Mouse (Mus musculus) heart, embryonic 14.5 days (tissue): ENCODE measurements around the gene Csrnp3. TPM values are rescaled to one million over a fixed set of nuclear protein-coding genes. Genes with fewer than 3 reads are reported as not detected.
A peak's percentile ranks its signal among the peaks of the same experiment; 100 is the strongest.

Source experiments
- ATAC-seq: fragments of 200-750 bp; cut with Nextera tagmentation; 2 replicates; pipeline ENCODE4 v1.8.0; 2017; ENCODE audit warnings: low read depth, moderate TSS enrichment; ENCODE audit not compliant: insufficient number of reproducible peaks, insufficient read depth, low FRiP score
- H3K27ac ChIP-seq, 2 experiments: fragments of 200-500 bp in 1 of 2; fragments of 300-500 bp in 1 of 2; sonication (generic) in 1 of 2; replicated peaks in 1 of 2; 2 replicates each; pipeline ENCODE4 v1.5.1; 2012 to 2014; ENCODE audit warnings: low read depth in 2 of 2, low read length in 2 of 2, control low read depth in 1 of 2, mild to moderate bottlenecking in 1 of 2, mixed read lengths in 1 of 2; ENCODE audit not compliant: control insufficient read depth in 1 of 2, insufficient read depth in 1 of 2
- H3K27me3 ChIP-seq: fragments of 300-500 bp; sonication (generic); 2 replicates; pipeline ENCODE4 v1.6.1; 2014; ENCODE audit warnings: mild to moderate bottlenecking, low read length, control low read depth; ENCODE audit not compliant: control insufficient read depth, insufficient read depth
- H3K36me3 ChIP-seq: fragments of 300-500 bp; sonication (generic); 2 replicates; pipeline ENCODE4 v1.6.1; 2014; ENCODE audit warnings: mild to moderate bottlenecking, control low read depth, low read length, mixed read lengths; ENCODE audit not compliant: control insufficient read depth, insufficient read depth
- H3K4me1 ChIP-seq, 2 experiments: fragments of 200-500 bp in 1 of 2; fragments of 300-500 bp in 1 of 2; sonication (generic) in 1 of 2; 2 replicates each; pipeline ENCODE4 v1.6.1; 2012 to 2014; ENCODE audit warnings: low read length in 2 of 2, control low read depth in 1 of 2, mixed read lengths in 1 of 2; ENCODE audit not compliant: control insufficient read depth in 2 of 2, insufficient read depth in 2 of 2
- H3K4me2 ChIP-seq: fragments of 300-500 bp; sonication (generic); 2 replicates; pipeline ENCODE4 v1.6.1; 2014; ENCODE audit warnings: mild to moderate bottlenecking, low read length
- H3K4me3 ChIP-seq, 2 experiments: fragments of 200-500 bp in 1 of 2; fragments of 300-500 bp in 1 of 2; sonication (generic) in 1 of 2; 2 replicates each; pipeline ENCODE4 v1.5.1; 2012 to 2014; ENCODE audit warnings: low read length in 2 of 2, mild to moderate bottlenecking in 2 of 2, control low read depth in 1 of 2, low read depth in 1 of 2, moderate library complexity in 1 of 2; ENCODE audit not compliant: control insufficient read depth in 1 of 2, insufficient read depth in 1 of 2
- H3K9ac ChIP-seq: fragments of 300-500 bp; sonication (generic); 2 replicates; pipeline ENCODE4 v1.6.1; 2014; ENCODE audit warnings: mild to moderate bottlenecking, low read length
- H3K9me3 ChIP-seq: fragments of 300-500 bp; sonication (generic); 2 replicates; pipeline ENCODE4 v1.6.1; 2016; ENCODE audit warnings: low read length, control low read depth; ENCODE audit not compliant: control insufficient read depth
- WGBS: fragments of 180-500 bp; shearing (Covaris S2); extraction: QIAGEN DNeasy Blood & Tissue Kit; methylation state at CpG from one replicate; pipeline ENCODE4 v1.1.7; 2014; 5-methylcytosine and 5-hydroxymethylcytosine counted together
- polyA plus RNA-seq: library from polyadenylated mRNA; unstranded; fragments of >200 nt; fragmentation: Nextera tagmentation; extraction: Ambion mirVana; gene quantifications from 2 replicates; pipeline ENCODE4 v1.2.1, GENCODE M21; 2014

Gene Csrnp3
- polyA plus RNA-seq, 1 experiment from 2014 or later = 1.5 TPM

- Histone ChIP-seq H3K27me3 (peaks cover 86% of the 10 kb centered on the region), H3K4me2 (no peak overlapping the region), H3K9ac (no peak overlapping the region), H3K27ac (no peak overlapping the region), H3K9me3 (no peaks in the 10 kb centered on the region), H3K36me3 (no peaks in the 10 kb centered on the region), H3K4me1 (peaks cover 4 to 9% of the 10 kb centered on the region in 2 experiments), H3K4me3 (no peak overlapping the region)
- ATAC-seq = peak; percentile 54; the same call in 1 of the 2 replicates
- WGBS = 31% methylated on average over 4 of the region's 4 CpGs
These were observed 136.4 kb downstream of the Csrnp3 start for GRCm38 (mm10) chr2:65981965-65982364.

- Histone ChIP-seq H3K9ac (no peak overlapping the region), H3K4me2 (no peak overlapping the region), H3K27ac (no peak overlapping the region), H3K9me3 (no peaks in the 10 kb centered on the region), H3K27me3 (peaks cover 87% of the 10 kb centered on the region), H3K36me3 (no peaks in the 10 kb centered on the region), H3K4me1 (no peaks in the 10 kb centered on the region; a peak in 1 of 4 replicates), H3K4me3 (no peak overlapping the region)
- no peak for ATAC-seq
- 44% methylated on average over 4 of the region's 4 CpGs for WGBS
These were observed 140.1 kb downstream of the Csrnp3 start for GRCm38 (mm10) chr2:65985706-65986105.

- ATAC-seq = no peak
- H3K27ac ChIP-seq = no peak overlapping the region
- no peak overlapping the region for H3K4me2 ChIP-seq
- no peaks in the 10 kb centered on the region for H3K36me3 ChIP-seq
- no peak overlapping the region for H3K9ac ChIP-seq
- H3K4me1 ChIP-seq = no peaks in the 10 kb centered on the region; a peak in 1 of 4 replicates
- H3K27me3 ChIP-seq = peaks cover 93% of the 10 kb centered on the region
- 56% methylated on average over 6 of the region's 6 CpGs for WGBS
- no peak overlapping the region for H3K4me3 ChIP-seq
- no peaks in the 10 kb centered on the region for H3K9me3 ChIP-seq
These were observed 141.5 kb downstream of the Csrnp3 start for GRCm38 (mm10) chr2:65987069-65987468.

- no peak overlapping the region for H3K9ac ChIP-seq
- no peaks in the 10 kb centered on the region; a peak in 1 of 4 replicates for H3K4me1 ChIP-seq
- no peak for ATAC-seq
- no peak overlapping the region for H3K27ac ChIP-seq
- 52% methylated on average over 3 of the region's 3 CpGs for WGBS
- no peaks in the 10 kb centered on the region for H3K9me3 ChIP-seq
- H3K4me3 ChIP-seq = no peak overlapping the region
- no peak overlapping the region for H3K4me2 ChIP-seq
- peaks cover 97% of the 10 kb centered on the region for H3K27me3 ChIP-seq
- H3K36me3 ChIP-seq = no peaks in the 10 kb centered on the region
These were observed 142.0 kb downstream of the Csrnp3 start for GRCm38 (mm10) chr2:65987588-65987987.

GRCm38 (mm10) chr2:65988788-65989187, 143.2 kb downstream of the Csrnp3 start:
- Histone ChIP-seq H3K9ac (no peak overlapping the region), H3K4me2 (no peak overlapping the region), H3K27ac (no peak overlapping the region), H3K36me3 (no peaks in the 10 kb centered on the region), H3K4me1 (no peaks in the 10 kb centered on the region; a peak in 1 of 4 replicates), H3K9me3 (no peaks in the 10 kb centered on the region), H3K27me3 (peaks cover 96% of the 10 kb centered on the region), H3K4me3 (no peak overlapping the region)
- 89% methylated on average over 3 of the region's 3 CpGs for WGBS
- no peak for ATAC-seq

GRCm38 (mm10) chr2:65990108-65990507, 144.5 kb downstream of the Csrnp3 start:
- Histone ChIP-seq H3K4me1 (no peaks in the 10 kb centered on the region; a peak in 1 of 4 replicates), H3K36me3 (no peaks in the 10 kb centered on the region), H3K4me3 (no peak overlapping the region), H3K27me3 (peaks cover 85% of the 10 kb centered on the region), H3K27ac (no peak overlapping the region), H3K4me2 (no peak overlapping the region), H3K9me3 (no peaks in the 10 kb centered on the region), H3K9ac (no peak overlapping the region)
- ATAC-seq = no peak

GRCm38 (mm10) chr2:65990754-65991153, 145.2 kb downstream of the Csrnp3 start:
- no peaks in the 10 kb centered on the region for H3K9me3 ChIP-seq
- ATAC-seq = no peak
- H3K27me3 ChIP-seq = peaks cover 80% of the 10 kb centered on the region
- H3K36me3 ChIP-seq = no peaks in the 10 kb centered on the region
- H3K27ac ChIP-seq = no peak overlapping the region
- no peak overlapping the region for H3K9ac ChIP-seq
- WGBS = 81% methylated on average over 4 of the region's 4 CpGs
- no peak overlapping the region for H3K4me3 ChIP-seq
- no peaks in the 10 kb centered on the region; a peak in 1 of 4 replicates for H3K4me1 ChIP-seq
- no peak overlapping the region for H3K4me2 ChIP-seq

- no peaks in the 10 kb centered on the region; a peak in 1 of 4 replicates for H3K4me1 ChIP-seq
- no peaks in the 10 kb centered on the region for H3K9me3 ChIP-seq
- no peak for ATAC-seq
- 77% methylated on average over 14 of the region's 14 CpGs for WGBS
- no peak overlapping the region for H3K4me3 ChIP-seq
- H3K36me3 ChIP-seq = no peaks in the 10 kb centered on the region
- no peak overlapping the region for H3K9ac ChIP-seq
- peaks cover 58% of the 10 kb centered on the region for H3K27me3 ChIP-seq
- no peak overlapping the region for H3K4me2 ChIP-seq
- no peak overlapping the region for H3K27ac ChIP-seq
These were observed 147.8 kb downstream of the Csrnp3 start for GRCm38 (mm10) chr2:65993371-65993770.
